Mouse (Mus musculus) forebrain, embryonic 10.5 days (tissue): ENCODE data around the gene Ano1. TPM values are rescaled to one million over a fixed set of nuclear protein-coding genes. Genes with fewer than 3 reads are reported as not detected.

ENCODE experiments used
- DNase-seq: peaks from one replicate; pipeline ENCODE4 v3.0.0-alpha.2; 2017; ENCODE audit warnings: low spot score; ENCODE audit errors: extremely low spot score
- H3K27ac ChIP-seq: fragments of 300-500 bp; sonication (generic); 2 replicates; pipeline ENCODE4 v1.5.1; 2016; ENCODE audit warnings: mild to moderate bottlenecking
- H3K27me3 ChIP-seq: fragments of 300-500 bp; sonication (generic); 2 replicates; pipeline ENCODE4 v1.6.1; 2016; ENCODE audit warnings: mild to moderate bottlenecking; ENCODE audit not compliant: poor library complexity, severe bottlenecking
- H3K36me3 ChIP-seq: fragments of 300-500 bp; sonication (generic); replicated peaks from 2 replicates; pipeline ENCODE4 v1.6.1; 2016; ENCODE audit warnings: mild to moderate bottlenecking, moderate library complexity
- H3K4me1 ChIP-seq: fragments of 300-500 bp; sonication (generic); 2 replicates; pipeline ENCODE4 v1.6.1; 2016
- H3K4me3 ChIP-seq: fragments of 300-500 bp; sonication (generic); 2 replicates; pipeline ENCODE4 v1.5.1; 2016; ENCODE audit warnings: mild to moderate bottlenecking, moderate library complexity
- H3K9me3 ChIP-seq: fragments of 300-500 bp; sonication (generic); 2 replicates; pipeline ENCODE4 v1.6.1; 2016; ENCODE audit warnings: mild to moderate bottlenecking, moderate library complexity
- WGBS: fragments of 180-500 bp; shearing (Covaris S2); methylation state at CpG from one replicate; pipeline ENCODE4 v1.1.7; 2016; 5-methylcytosine and 5-hydroxymethylcytosine counted together
- polyA plus RNA-seq: library from polyadenylated mRNA; unstranded; fragments of >200 nt; fragmentation: Nextera tagmentation; extraction: Ambion mirVana; gene quantifications from 2 replicates; pipeline ENCODE4 v1.2.1, GENCODE M21; 2016

Ano1 gene
- polyA plus RNA-seq, 1 experiment from 2014 or later, result 22.3 TPM

DNA sequence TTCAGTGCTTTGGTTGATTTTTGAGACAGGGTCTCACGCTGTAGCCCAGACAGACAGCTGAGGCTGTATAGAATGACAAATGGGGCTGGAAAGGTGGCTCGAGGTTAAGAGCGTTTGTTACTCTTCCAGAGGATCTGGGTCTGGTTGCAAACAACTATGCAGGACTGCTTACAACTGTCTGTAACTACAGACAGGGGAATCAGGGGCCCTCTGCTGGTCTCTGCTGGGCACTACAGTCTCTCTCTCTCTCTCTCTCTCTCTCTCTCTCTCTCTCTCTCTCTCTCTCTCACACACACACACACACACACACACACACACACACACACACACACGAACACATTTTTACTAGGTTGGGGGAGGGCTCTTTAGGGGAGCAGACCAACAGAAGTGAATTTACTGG, 168.2 kb downstream of the Ano1 start:
- Histone ChIP-seq H3K4me1 (peaks cover 33% of the 10 kb centered on the region), H3K4me3 (no peak overlapping the region), H3K27ac (0 out of 2 replicates have a peak overlapping the region, but pooled peaks have one; percentile 20), H3K36me3 (peaks cover 26% of the 10 kb centered on the region), H3K27me3 (peaks cover 31% of the 10 kb centered on the region), H3K9me3 (no peaks in the 10 kb centered on the region)
- WGBS, result 13% methylated on average over 4 of the region's 4 CpGs
- peak; percentile 60 for DNase-seq

DNA sequence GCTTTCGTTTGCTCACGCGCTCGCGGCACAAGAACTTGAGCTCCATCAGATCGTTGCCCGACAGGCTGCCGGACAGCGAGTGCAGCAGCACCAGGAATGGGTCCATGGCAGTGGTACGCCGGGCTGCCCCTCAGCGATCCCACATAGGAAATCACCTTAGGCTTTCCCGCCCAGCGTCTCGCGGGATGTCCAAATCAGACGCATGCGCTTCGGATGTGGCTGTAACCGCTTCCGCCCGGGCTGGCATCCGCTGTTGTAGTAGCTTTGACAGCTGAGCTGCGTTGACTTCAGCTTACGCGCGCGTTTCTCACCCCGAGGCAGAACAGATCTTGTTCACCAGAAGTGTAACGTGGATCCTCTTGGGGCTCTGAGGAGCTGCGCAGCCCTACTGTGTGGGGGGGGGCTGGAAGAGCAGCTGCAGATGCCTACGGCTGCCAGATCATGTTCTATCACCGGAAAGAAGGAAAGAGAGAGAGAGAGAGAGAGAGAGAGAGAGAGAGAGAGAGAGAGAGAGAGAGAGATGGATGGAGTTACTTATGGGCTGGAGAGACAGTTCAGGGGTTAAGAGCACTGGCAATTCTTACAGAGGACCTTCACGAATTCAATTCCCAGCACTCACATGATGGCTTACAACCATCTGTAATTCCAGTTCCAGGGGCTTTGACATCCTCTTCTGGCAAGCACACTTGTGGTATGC, 169.3 kb downstream of the Ano1 start, which contains the start of gene Fadd:
Gene Fadd, minus strand, starts transcription at position 180 of the 697 bp plus-strand sequence.
- WGBS, result 2% methylated on average over 34 of the region's 34 CpGs
- peak; percentile 95 for DNase-seq
- H3K4me1 ChIP-seq, result peaks cover 33% of the 10 kb centered on the region
- peaks cover 31% of the 10 kb centered on the region for H3K36me3 ChIP-seq
- peak within 1 kb of the TSS; percentile 91 for H3K27ac ChIP-seq
- peaks cover 27% of the 10 kb centered on the region for H3K27me3 ChIP-seq
- peak within 1 kb of the TSS; percentile 77 for H3K4me3 ChIP-seq
- H3K9me3 ChIP-seq, result no peaks in the 10 kb centered on the region

DNA sequence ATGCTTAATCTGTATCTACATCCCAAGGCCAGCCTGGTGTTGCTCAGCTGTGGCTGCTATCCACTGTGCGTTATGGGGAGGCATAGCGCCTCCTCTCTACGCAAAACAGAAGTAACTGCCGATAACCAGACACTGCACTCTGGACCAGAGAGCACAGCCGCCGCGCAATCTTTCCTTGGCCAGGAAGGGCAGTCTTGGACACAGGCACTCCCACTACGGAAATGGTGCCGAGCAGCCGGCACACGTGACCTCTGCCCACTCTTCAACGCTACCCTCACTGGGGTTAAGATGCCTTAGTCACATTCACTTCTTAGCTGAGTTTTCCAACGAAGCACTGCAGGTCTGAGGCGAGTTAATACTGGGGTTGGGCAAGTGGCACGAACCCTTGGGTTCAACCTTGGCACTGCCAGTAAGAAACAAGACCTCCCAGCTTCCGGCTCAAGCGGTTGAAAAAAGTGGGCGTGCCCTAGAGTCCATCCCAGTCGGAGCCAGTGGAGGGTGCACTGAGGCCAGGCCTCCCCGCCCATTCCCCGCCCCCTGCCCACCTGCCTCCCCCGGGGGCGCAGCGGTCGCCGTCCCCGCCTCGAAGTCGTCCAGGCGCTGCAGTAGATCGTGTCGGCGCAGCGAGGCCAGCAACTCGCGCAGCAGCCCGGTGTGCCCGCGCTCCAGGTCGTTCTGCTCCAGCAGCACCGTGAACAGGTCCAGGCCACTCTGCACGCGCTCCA, 170.1 kb downstream of the Ano1 start:
- WGBS, result 1% methylated on average over 43 of the region's 43 CpGs
- H3K4me1 ChIP-seq, result peaks cover 33% of the 10 kb centered on the region
- H3K27ac ChIP-seq, result peak overlapping the region; percentile 91
- DNase-seq, result peak; percentile 85
- no peaks in the 10 kb centered on the region for H3K9me3 ChIP-seq
- H3K27me3 ChIP-seq, result peaks cover 24% of the 10 kb centered on the region
- H3K36me3 ChIP-seq, result peaks cover 31% of the 10 kb centered on the region
- peak overlapping the region; percentile 77 for H3K4me3 ChIP-seq

DNA sequence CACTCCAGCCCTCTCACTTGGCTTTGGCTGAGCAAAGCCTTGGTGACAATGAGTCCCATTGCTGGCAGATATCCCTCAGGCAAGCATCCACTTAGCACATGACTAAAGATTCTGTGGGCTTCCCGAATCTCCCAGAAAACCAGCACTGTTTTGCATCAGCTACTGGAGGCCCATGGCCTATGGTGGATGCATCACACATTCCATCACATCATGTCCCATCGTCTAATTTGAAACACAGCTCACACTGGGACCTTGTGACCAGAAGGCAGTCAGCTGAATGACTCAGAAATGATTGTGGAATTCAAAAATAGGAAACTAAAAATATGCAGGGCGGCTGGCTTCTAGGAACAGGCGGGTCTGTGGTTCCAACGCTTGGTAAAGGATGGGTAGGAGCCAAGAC, 173.9 kb downstream of the Ano1 start:
- Histone ChIP-seq H3K27me3 (no peaks in the 10 kb centered on the region; the same call in 1 of the 2 replicates), H3K4me1 (peaks cover 21% of the 10 kb centered on the region), H3K9me3 (no peaks in the 10 kb centered on the region), H3K27ac (no peak overlapping the region), H3K4me3 (no peak overlapping the region), H3K36me3 (peaks cover 31% of the 10 kb centered on the region)
- no peak for DNase-seq
- 92% methylated on average over 5 of the region's 5 CpGs for WGBS

DNA sequence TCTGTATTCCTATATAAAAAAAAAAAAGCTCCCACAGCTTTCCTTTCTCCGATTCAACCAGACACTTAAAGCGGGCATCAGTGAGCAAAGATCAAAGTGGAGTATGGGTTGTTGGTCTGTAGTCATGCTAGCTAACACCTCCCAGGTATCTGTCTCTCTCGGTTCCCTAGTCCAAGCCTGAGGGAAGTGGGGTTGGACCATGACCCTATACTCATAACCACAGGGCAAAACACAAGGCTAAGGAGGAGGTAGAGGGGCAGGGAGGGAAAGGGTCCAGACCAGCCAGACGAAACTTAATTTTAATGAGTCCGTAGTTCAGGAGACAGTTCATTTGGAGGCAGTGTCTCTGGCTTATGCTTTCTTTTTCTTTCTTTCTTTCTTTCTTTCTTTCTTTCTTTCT, 179.5 kb downstream of the Ano1 start:
- no peak overlapping the region for H3K27ac ChIP-seq
- DNase-seq, result no peak
- H3K4me3 ChIP-seq, result no peak overlapping the region
- peaks cover 5% of the 10 kb centered on the region; the same call in 1 of the 2 replicates for H3K27me3 ChIP-seq
- WGBS, result 84% methylated on average over 5 of the region's 5 CpGs
- no peaks in the 10 kb centered on the region for H3K9me3 ChIP-seq
- H3K4me1 ChIP-seq, result no peaks in the 10 kb centered on the region
- no peaks in the 10 kb centered on the region for H3K36me3 ChIP-seq

DNA sequence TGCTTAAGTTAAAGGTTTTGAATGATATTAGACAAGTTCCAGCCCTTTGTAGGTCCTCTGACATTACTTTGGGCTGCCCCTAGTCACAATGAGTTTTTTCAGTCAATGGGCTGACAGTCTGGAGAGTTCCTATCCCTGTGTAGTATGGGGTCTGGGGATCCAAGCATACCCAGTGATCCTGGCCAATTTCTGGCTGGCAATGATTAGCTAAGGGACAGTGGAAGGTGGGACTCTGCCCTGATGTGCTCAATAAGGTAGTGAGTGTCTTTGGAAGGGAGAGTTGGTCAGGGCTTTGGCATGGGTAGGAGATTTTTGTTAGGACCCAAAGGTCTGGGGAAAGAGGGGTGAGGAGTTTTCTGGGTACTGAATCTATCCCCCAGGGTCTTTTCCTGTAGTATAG, 180.2 kb downstream of the Ano1 start:
- H3K9me3 ChIP-seq, result no peaks in the 10 kb centered on the region

DNA sequence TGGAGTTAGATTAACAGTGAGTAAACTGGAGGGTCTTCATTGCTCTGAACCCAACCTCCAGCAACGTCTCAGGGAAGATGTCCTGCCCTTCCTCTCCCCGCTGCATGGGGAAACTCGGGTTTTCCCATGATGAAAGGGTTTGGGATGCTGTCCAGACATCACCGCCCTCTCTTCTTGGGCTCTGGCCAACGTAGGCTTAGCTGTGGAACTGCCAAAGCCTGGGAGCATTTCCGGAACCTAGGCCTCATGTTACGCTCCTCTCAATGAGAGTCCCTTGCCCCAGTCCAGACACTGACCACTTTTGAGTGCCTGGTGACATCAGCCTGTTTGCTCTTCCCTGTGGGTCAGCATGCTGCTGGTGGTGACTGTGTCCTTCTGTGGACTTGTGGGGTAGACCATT, 182.3 kb downstream of the Ano1 start:
- WGBS, result 88% methylated on average over 7 of the region's 7 CpGs
- H3K4me3 ChIP-seq, result no peak overlapping the region
- no peak for DNase-seq
- no peaks in the 10 kb centered on the region for H3K9me3 ChIP-seq
- no peaks in the 10 kb centered on the region for H3K36me3 ChIP-seq
- peaks cover 32% of the 10 kb centered on the region for H3K27me3 ChIP-seq
- no peak overlapping the region for H3K27ac ChIP-seq
- peaks cover 2% of the 10 kb centered on the region for H3K4me1 ChIP-seq

More for the DNA sequence above, 180.2 kb downstream of the Ano1 start:
- Histone ChIP-seq H3K27me3 (peaks cover 12% of the 10 kb centered on the region), H3K4me3 (no peak overlapping the region), H3K4me1 (no peaks in the 10 kb centered on the region), H3K27ac (no peak overlapping the region), H3K36me3 (no peaks in the 10 kb centered on the region)
- DNase-seq, result no peak

DNA sequence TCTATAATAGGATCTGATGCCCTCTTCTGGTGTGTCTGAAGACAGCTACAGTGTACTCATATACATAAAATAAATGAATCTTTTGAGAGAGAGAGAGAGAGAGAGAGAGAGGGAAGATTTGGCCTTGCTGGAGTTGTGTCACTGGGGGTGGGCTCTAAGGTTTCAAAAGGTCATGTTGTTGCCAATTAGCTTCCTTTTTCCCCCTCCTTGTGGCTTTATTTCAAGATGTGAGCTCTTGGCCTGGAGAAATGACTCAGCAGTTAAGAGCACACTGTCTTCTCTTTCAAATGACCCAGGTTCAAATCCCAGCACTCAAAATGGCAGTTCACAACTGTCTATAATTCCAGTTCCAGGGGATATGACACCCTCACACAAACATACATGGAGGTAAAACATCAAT, 183.7 kb downstream of the Ano1 start:
- H3K27me3 ChIP-seq, result peaks cover 45% of the 10 kb centered on the region
- peaks cover 13% of the 10 kb centered on the region for H3K4me1 ChIP-seq
- no peak for DNase-seq
- H3K9me3 ChIP-seq, result no peaks in the 10 kb centered on the region
- H3K4me3 ChIP-seq, result no peak overlapping the region
- no peaks in the 10 kb centered on the region for H3K36me3 ChIP-seq
- no peak overlapping the region for H3K27ac ChIP-seq

DNA sequence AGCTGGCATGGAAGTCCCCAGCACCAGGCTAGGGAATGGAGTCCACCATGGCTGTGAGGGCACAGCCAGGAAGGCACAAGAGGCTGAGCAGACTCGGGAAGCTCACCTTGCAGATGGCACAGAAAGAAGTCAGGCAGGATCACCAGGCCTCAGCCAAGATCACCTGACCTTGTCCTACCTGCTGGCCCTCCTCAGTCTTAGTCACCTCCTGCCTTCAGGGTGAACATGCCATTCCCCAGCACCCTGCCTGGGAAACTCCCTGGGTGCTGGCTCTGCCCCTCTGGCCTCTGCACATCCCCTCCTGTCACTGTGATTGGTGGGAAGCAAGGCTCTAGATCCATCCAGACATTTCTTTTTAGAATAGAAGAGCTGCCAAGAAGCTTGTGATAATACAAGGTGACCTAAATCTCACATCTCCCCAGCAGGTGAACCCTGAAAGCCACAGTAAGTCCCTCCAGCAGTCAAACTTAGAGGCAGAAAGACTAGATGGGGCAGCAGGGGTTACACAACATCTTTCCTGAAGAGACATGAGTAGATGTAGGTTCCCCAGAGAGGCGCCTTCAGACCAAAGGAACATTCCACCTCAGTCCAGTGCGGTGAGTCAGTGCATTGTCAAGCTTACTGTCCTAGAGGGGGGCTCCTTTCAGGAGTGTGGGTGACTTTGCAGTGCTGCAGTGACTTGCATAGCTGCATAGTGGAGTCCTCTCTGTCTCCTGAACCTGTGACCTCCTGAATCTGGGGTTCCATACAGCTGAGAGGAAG, 184.7 kb downstream of the Ano1 start:
- Histone ChIP-seq H3K27me3 (peaks cover 50% of the 10 kb centered on the region), H3K4me3 (no peak overlapping the region), H3K27ac (no peak overlapping the region), H3K36me3 (no peaks in the 10 kb centered on the region), H3K9me3 (no peaks in the 10 kb centered on the region), H3K4me1 (peaks cover 16% of the 10 kb centered on the region)
- 70% methylated on average over 3 of the region's 3 CpGs for WGBS
- no peak for DNase-seq

DNA sequence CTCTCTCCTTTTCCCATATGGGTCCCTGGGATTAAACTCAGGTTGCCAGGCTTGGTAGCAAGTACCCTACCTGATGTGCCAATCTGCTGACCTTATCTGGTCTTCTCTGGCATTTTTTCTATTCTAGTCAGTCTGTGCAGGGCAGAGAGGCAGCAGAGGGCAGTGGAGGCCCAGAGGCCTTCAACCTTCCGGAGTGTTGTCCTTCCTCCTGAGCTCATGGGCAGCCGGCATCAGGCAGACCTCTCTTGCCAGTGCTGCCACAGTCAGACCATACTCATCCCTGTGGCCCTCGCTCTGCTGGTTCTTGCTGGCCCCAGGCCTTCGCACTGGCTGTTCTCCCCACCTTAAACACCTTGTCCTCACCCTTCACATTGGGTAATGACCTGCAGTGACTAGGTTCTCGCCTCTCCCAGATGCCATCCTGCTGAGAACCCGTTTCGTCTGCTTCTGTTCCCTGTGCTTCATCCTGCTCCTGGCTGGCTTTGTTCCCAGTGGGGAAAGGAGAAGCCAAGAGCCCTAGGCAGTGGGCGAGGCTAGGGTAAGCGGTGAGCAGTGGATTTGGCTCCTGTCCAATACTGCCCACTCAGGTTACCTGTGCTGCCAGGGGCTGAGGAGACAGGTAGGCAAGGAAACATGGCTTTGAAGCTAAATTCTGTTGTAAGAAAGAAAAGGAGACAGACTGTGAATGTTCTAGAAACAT, 188.2 kb downstream of the Ano1 start:
- Histone ChIP-seq H3K4me3 (no peak overlapping the region), H3K9me3 (no peaks in the 10 kb centered on the region), H3K27me3 (peaks cover 69% of the 10 kb centered on the region), H3K4me1 (peaks cover 19% of the 10 kb centered on the region), H3K27ac (no peak overlapping the region; the same call in 1 of the 2 replicates), H3K36me3 (no peaks in the 10 kb centered on the region)
- WGBS, result 65% methylated on average over 9 of the region's 9 CpGs
- no peak for DNase-seq

DNA sequence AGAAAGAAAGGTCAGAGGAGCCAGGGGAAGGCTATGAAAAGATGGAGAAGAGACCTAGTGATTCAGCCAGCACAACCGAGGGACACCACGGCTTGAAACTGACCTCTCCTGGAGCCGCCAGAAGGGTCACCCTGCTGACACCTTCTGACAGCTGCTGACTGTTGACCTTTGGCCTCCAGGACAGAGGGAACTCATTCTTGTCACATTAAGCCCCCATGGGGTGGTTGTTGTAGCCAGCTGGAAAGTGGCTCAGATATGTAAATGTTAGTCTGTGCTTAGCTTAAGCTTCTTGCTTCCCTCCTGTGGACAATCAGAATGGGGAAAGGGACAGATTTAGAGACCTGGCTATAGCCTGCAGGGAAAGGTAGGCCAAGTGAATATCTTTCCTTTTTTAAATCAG, 189.8 kb downstream of the Ano1 start:
- Histone ChIP-seq H3K27me3 (peaks cover 62% of the 10 kb centered on the region), H3K4me1 (peaks cover 19% of the 10 kb centered on the region), H3K9me3 (no peaks in the 10 kb centered on the region), H3K36me3 (no peaks in the 10 kb centered on the region), H3K27ac (no peak overlapping the region), H3K4me3 (no peak overlapping the region)
- no peak for DNase-seq
- WGBS, result 6% methylated on average over 3 of the region's 3 CpGs

DNA sequence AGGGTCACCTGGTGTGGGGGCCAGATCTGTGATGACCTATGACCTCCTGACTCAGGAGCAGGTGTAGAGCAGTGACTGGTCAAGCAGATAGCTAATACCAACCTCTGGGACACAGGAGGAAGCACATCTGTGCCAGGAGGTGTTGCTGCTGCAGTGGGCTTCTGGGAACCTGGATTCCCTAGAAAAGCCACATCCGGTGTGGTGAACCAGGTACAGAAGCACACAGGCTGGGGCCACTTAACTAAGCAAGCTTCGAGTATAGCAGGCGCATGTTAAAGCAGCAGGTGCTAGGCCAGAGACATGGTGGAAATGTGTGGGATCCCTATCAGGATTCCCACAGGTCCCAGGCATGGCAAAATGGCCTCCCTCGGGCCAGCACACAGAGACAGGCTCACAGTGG, 191.2 kb downstream of the Ano1 start:
- Histone ChIP-seq H3K27ac (no peak overlapping the region), H3K36me3 (no peaks in the 10 kb centered on the region), H3K9me3 (no peaks in the 10 kb centered on the region), H3K4me1 (peaks cover 19% of the 10 kb centered on the region), H3K27me3 (peaks cover 56% of the 10 kb centered on the region), H3K4me3 (no peak overlapping the region)
- DNase-seq, result no peak
- 89% methylated on average over 4 of the region's 4 CpGs for WGBS
